Mouse (Mus musculus) CH12.LX (cell line): ENCODE data around the gene Gif. TPM values are rescaled to one million over a fixed set of nuclear protein-coding genes. Genes with fewer than 3 reads are reported as not detected.

Experiments
- DNase-seq: peaks from one replicate; pipeline ENCODE4 v3.0.0-alpha.2; 2013; ENCODE audit errors: extremely low read depth
- H3K27ac ChIP-seq: 2 replicates; pipeline ENCODE4 v1.5.1; 2012; ENCODE audit warnings: low read depth, mild to moderate bottlenecking, control low read depth, moderate library complexity; ENCODE audit not compliant: insufficient read depth
- H3K27me3 ChIP-seq: replicated peaks from 2 replicates; pipeline ENCODE3; 2012; ENCODE audit warnings: inconsistent platforms
- H3K36me3 ChIP-seq, 2 experiments: replicated peaks in 1 of 2; 2 replicates each; pipeline versions ENCODE3 to v1.6.1; 2012; ENCODE audit warnings: inconsistent platforms in 1 of 2, low read length in 1 of 2, mild to moderate bottlenecking in 1 of 2, mixed read lengths in 1 of 2, moderate library complexity in 1 of 2; ENCODE audit not compliant: control insufficient read depth in 1 of 2, insufficient read depth in 1 of 2
- H3K4me1 ChIP-seq, 2 experiments: 2 replicates each; pipeline ENCODE4 v1.6.1; 2012; ENCODE audit warnings: inconsistent platforms in 1 of 2, moderate library complexity in 1 of 2; ENCODE audit not compliant: insufficient read depth in 2 of 2, control insufficient read depth in 1 of 2
- H3K4me2 ChIP-seq: 2 replicates; pipeline ENCODE4 v1.6.1; 2012; ENCODE audit warnings: low read depth, mild to moderate bottlenecking, control low read depth; ENCODE audit not compliant: poor library complexity, insufficient read depth, severe bottlenecking
- H3K4me3 ChIP-seq, 3 experiments: fragments of 150-350 bp in 1 of 3; sonication (generic) in 1 of 3; replicated peaks in 1 of 3; 2 replicates each; pipeline versions ENCODE3 to v1.5.1; 2011 to 2012; ENCODE audit warnings: low read depth in 2 of 3, low read length in 2 of 3, mild to moderate bottlenecking in 2 of 3, moderate library complexity in 2 of 3, control low read depth in 1 of 3, improper control_type of control experiment in 1 of 3, inconsistent platforms in 1 of 3, mixed read lengths in 1 of 3; ENCODE audit not compliant: poor library complexity in 1 of 3
- H3K79me2 ChIP-seq: replicated peaks from 2 replicates; pipeline ENCODE4 v1.6.1; 2012; ENCODE audit warnings: mild to moderate bottlenecking, moderate library complexity; ENCODE audit not compliant: control insufficient read depth, poor library complexity, insufficient read depth, severe bottlenecking; ENCODE audit errors: extremely low read depth
- H3K9ac ChIP-seq: 2 replicates; pipeline ENCODE4 v1.6.1; 2012; ENCODE audit warnings: low read depth, mild to moderate bottlenecking, control low read depth, moderate library complexity; ENCODE audit not compliant: insufficient read depth
- H3K9me3 ChIP-seq: replicated peaks from 2 replicates; pipeline ENCODE3; 2012; ENCODE audit warnings: low read length, inconsistent platforms, mixed read lengths
- CHD1 ChIP-seq: IDR thresholded peaks from 2 replicates; pipeline ENCODE4 v1.6.1; 2012; ENCODE audit warnings: low read depth, low read length, improper control_type of control experiment, inconsistent platforms
- CTCF ChIP-seq, 2 experiments: IDR thresholded peaks in 1 of 2; conservative IDR thresholded peaks in 1 of 2; 2 replicates each; pipeline ENCODE4 v1.5.1; 2011 to 2012; ENCODE audit warnings: low read depth in 2 of 2, low read length in 2 of 2, improper control_type of control experiment in 1 of 2, inconsistent platforms in 1 of 2, mild to moderate bottlenecking in 1 of 2, moderate library complexity in 1 of 2
- E2F4 ChIP-seq: IDR thresholded peaks from 2 replicates; pipeline ENCODE4 v1.6.1; 2011; ENCODE audit warnings: low read depth, low read length, improper control_type of control experiment; ENCODE audit not compliant: insufficient replicate concordance
- ELF1 ChIP-seq: IDR thresholded peaks from 2 replicates; pipeline ENCODE4 v1.6.1; 2014; ENCODE audit warnings: low read depth, mild to moderate bottlenecking, inconsistent platforms, low read length, improper control_type of control experiment
- EP300 ChIP-seq: IDR thresholded peaks from 2 replicates; pipeline ENCODE4 v1.6.1; 2011; ENCODE audit warnings: low read length, improper control_type of control experiment
- ETS1 ChIP-seq: conservative IDR thresholded peaks from 2 replicates; pipeline ENCODE4 v1.6.1; 2012; ENCODE audit warnings: low read depth, mild to moderate bottlenecking, inconsistent platforms, low read length, improper control_type of control experiment, moderate library complexity
- HCFC1 ChIP-seq: IDR thresholded peaks from 2 replicates; pipeline ENCODE4 v1.6.1; 2012; ENCODE audit warnings: low read depth, mild to moderate bottlenecking, inconsistent platforms, low read length, improper control_type of control experiment
- JUN ChIP-seq: IDR thresholded peaks from 2 replicates; pipeline ENCODE4 v1.6.1; 2011; ENCODE audit warnings: low read depth, mild to moderate bottlenecking, low read length, improper control_type of control experiment, moderate library complexity; ENCODE audit not compliant: insufficient read depth
- KAT2A ChIP-seq: IDR thresholded peaks from 2 replicates; pipeline ENCODE4 v1.6.1; 2012; ENCODE audit warnings: low read length, improper control_type of control experiment, inconsistent platforms; ENCODE audit not compliant: insufficient replicate concordance
- MAFK ChIP-seq: IDR thresholded peaks from 2 replicates; pipeline ENCODE4 v1.6.1; 2011; ENCODE audit warnings: low read length, improper control_type of control experiment; ENCODE audit not compliant: insufficient replicate concordance
- MAZ ChIP-seq: IDR thresholded peaks from 2 replicates; pipeline ENCODE4 v1.6.1; 2012; ENCODE audit warnings: low read depth, mild to moderate bottlenecking, inconsistent platforms, low read length, improper control_type of control experiment, moderate library complexity
- MEF2A ChIP-seq: IDR thresholded peaks from 2 replicates; pipeline ENCODE4 v1.6.1; 2014; ENCODE audit warnings: low read depth, mild to moderate bottlenecking, inconsistent platforms, low read length, improper control_type of control experiment, borderline replicate concordance
- MXI1 ChIP-seq: IDR thresholded peaks from 2 replicates; pipeline ENCODE4 v1.6.1; 2011; ENCODE audit warnings: mild to moderate bottlenecking, low read depth, low read length, improper control_type of control experiment
- POLR2AphosphoS2 ChIP-seq: IDR thresholded peaks from 2 replicates; pipeline ENCODE4 v1.6.1; 2011; ENCODE audit warnings: low read depth, low read length, improper control_type of control experiment
- RAD21 ChIP-seq: IDR thresholded peaks from 2 replicates; pipeline ENCODE4 v1.6.1; 2011; ENCODE audit warnings: low read depth, mild to moderate bottlenecking, low read length, improper control_type of control experiment, moderate library complexity
- RCOR1 ChIP-seq: conservative IDR thresholded peaks from 2 replicates; pipeline ENCODE4 v1.6.1; 2012; ENCODE audit warnings: low read depth, mild to moderate bottlenecking, inconsistent platforms, low read length, improper control_type of control experiment
- SIN3A ChIP-seq: IDR thresholded peaks from 2 replicates; pipeline ENCODE4 v1.6.1; 2012; ENCODE audit warnings: low read length, improper control_type of control experiment, inconsistent platforms
- TBP ChIP-seq: conservative IDR thresholded peaks from 2 replicates; pipeline ENCODE4 v1.6.1; 2011; ENCODE audit warnings: low read depth, low read length, improper control_type of control experiment
- TCF12 ChIP-seq: IDR thresholded peaks from 2 replicates; pipeline ENCODE4 v1.6.1; 2014; ENCODE audit warnings: low read depth, mild to moderate bottlenecking, inconsistent platforms, low read length, improper control_type of control experiment
- UBTF ChIP-seq: IDR thresholded peaks from 2 replicates; pipeline ENCODE4 v1.6.1; 2012; ENCODE audit warnings: low read depth, mild to moderate bottlenecking, inconsistent platforms, low read length, improper control_type of control experiment, moderate library complexity
- USF1 ChIP-seq: IDR thresholded peaks from 2 replicates; pipeline ENCODE4 v1.6.1; 2014; ENCODE audit warnings: low read depth, mild to moderate bottlenecking, inconsistent platforms, low read length, improper control_type of control experiment
- USF2 ChIP-seq: conservative IDR thresholded peaks from 2 replicates; pipeline ENCODE4 v1.6.1; 2011; ENCODE audit warnings: low read depth, low read length, improper control_type of control experiment
- ZMIZ1 ChIP-seq: IDR thresholded peaks from 2 replicates; pipeline ENCODE4 v1.6.1; 2012; ENCODE audit warnings: low read depth, mild to moderate bottlenecking, inconsistent platforms, low read length, improper control_type of control experiment
- dilution Hi-C: fragments of 300-500 bp; cut with MboI; formaldehyde crosslinking; loops from 2 replicates; pipeline ENCODE4 v1.14.3; 2020; ENCODE audit warnings: low sequenced_read_pairs; ENCODE audit not compliant: extremely low pct_unique_long_range_greater_than_20kb, extremely low pct_ligation_motif_present
- in situ Hi-C: fragments of 300-500 bp; cut with MboI; formaldehyde crosslinking; loops from 3 replicates; pipeline ENCODE4 v1.14.3; 2019; ENCODE audit warnings: low sequenced_read_pairs, low pct_ligation_motif_present, low pct_unique_long_range_greater_than_20kb, mixed read lengths
- polyA plus RNA-seq: library from polyadenylated mRNA; unstranded; fragments of >175 nt; gene quantifications from 2 replicates; pipeline ENCODE4 v1.2.1, GENCODE M21; 2012; ENCODE audit warnings: low read depth; ENCODE audit not compliant: insufficient read length
- total RNA-seq, 2 experiments: library from RNA; depleted of rRNA; stranded (reverse); fragments of 300-350 nt in 1 of 2; fragments of >200 nt in 1 of 2; gene quantifications; 2 replicates each; pipeline ENCODE4 v1.2.3; 2012 to 2014

Gif gene
- total and polyA plus RNA-seq, 3 experiments = 0.21 to 0.28 (median 0.24) TPM

DNA sequence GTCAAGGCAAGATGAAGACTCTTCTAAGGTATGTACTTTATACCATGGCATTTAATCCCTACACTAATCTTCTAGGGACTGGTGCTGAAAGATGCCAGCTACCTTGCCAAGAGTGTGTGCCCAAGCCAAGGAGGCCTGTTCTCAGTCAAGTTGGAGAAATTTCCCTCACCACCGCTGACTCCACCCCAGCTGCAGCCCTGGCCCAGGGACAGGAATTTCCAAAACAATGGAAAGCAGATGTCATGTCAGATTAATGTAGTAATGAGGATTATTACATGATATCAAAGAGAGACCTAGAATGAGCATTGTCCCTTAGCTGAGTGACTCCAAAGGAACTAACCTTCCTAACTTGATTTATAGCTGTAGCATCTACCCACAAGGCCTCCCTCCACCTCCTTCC is 63.5 kb downstream of the Gif start:
- no peak overlapping the region for H3K27ac ChIP-seq
- H3K79me2 ChIP-seq = no peaks in the 10 kb centered on the region
- no peak overlapping the region for H3K4me3 ChIP-seq
- no peaks in the 10 kb centered on the region for H3K9me3 ChIP-seq
- no peak for TF ChIP-seq POLR2AphosphoS2
- TF ChIP-seq E2F4 = no peak
- no peak for TF ChIP-seq ZMIZ1
- no peak for TF ChIP-seq HCFC1
- TF ChIP-seq CTCF (conservative IDR thresholded peaks at IDR 0.05 in 1 of 2, IDR thresholded peaks at IDR 0.05 in 1 of 2; ENCODE audit: low read depth in 2 of 2, low read length in 2 of 2) = no peak
- TF ChIP-seq JUN = no peak
- TF ChIP-seq MAZ = no peak
- no peak for TF ChIP-seq SIN3A
- no peak for TF ChIP-seq RCOR1
- TF ChIP-seq CHD1 = no peak
- no peak for TF ChIP-seq KAT2A
- TF ChIP-seq USF2 = no peak
- no peak for TF ChIP-seq USF1
- no peak for TF ChIP-seq TBP
- TF ChIP-seq UBTF = no peak
- no peak for TF ChIP-seq MAFK
- no peak for TF ChIP-seq ETS1
- no peak for TF ChIP-seq MEF2A
- no peak for TF ChIP-seq RAD21
- H3K4me2 ChIP-seq = no peak overlapping the region
- no peak for DNase-seq
- in situ Hi-C loops = no loop called here
- peaks cover 8% of the 10 kb centered on the region for H3K27me3 ChIP-seq
- no peaks in the 10 kb centered on the region for H3K4me1 ChIP-seq
- no peaks in the 10 kb centered on the region for H3K36me3 ChIP-seq
- dilution Hi-C loops = no loop called here
- H3K9ac ChIP-seq = no peak overlapping the region

DNA sequence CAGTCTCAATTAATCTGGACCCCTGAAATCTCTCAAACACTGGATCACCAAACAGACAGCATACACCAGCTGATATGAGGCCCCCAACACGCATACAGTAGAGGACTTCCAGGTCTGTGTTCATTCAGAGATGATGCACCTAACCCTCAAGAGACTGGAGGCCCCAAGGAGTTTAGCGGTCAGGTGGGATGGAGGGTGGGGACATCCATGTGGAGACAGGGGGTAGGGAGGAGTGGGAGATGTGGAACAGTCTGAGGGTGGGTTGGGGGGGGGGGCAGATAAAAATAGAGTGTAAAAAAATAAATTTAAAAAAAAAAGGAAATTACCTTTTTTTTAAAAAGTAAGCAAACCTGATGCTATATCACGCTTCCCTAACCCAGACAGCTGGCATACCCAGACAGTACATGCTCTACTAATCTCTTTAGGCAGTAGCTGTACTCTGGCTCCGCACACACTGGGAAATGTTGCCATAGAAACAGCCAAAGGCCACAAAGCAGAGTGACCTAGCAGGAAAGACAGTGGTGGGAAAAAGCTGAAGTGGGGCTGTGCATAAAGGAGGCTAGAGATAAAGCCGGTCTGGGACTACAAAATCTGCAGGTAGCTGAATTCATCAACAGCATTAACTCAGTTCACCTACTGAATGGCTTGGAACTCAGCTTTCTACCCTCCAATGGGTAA is 64.5 kb downstream of the Gif start:
- H3K79me2 ChIP-seq = no peaks in the 10 kb centered on the region
- no peak for DNase-seq
- no peak overlapping the region for H3K4me2 ChIP-seq
- dilution Hi-C loops = no loop called here
- H3K27me3 ChIP-seq = peaks cover 15% of the 10 kb centered on the region
- H3K4me3 ChIP-seq = no peak overlapping the region
- H3K9me3 ChIP-seq = no peaks in the 10 kb centered on the region
- TF ChIP-seq TCF12 (no peak), MXI1 (no peak), EP300 (no peak), ETS1 (no peak), ZMIZ1 (no peak), RCOR1 (no peak), ELF1 (no peak)
- H3K27ac ChIP-seq = no peak overlapping the region
- no peaks in the 10 kb centered on the region for H3K36me3 ChIP-seq
- no peaks in the 10 kb centered on the region for H3K4me1 ChIP-seq
- in situ Hi-C loops = no loop called here
- no peak overlapping the region for H3K9ac ChIP-seq
